Mouse (Mus musculus) thymus, adult 2 months (tissue): ENCODE measurements around the gene Gli3.

ENCODE experiments used
- CTCF ChIP-seq: fragments of 200-500 bp; IDR thresholded peaks from 2 replicates; pipeline ENCODE4 v1.5.1; 2012; ENCODE audit warnings: mild to moderate bottlenecking, control low read depth, low read length, moderate library complexity, borderline replicate concordance; ENCODE audit not compliant: control insufficient read depth, poor library complexity, insufficient read depth; ENCODE audit errors: extremely low read depth
- POLR2A ChIP-seq: fragments of 200-500 bp; IDR thresholded peaks from 2 replicates; pipeline ENCODE4 v1.6.1; 2012; ENCODE audit warnings: mild to moderate bottlenecking, low read length, control low read depth, moderate library complexity; ENCODE audit not compliant: control insufficient read depth, poor library complexity, insufficient read depth; ENCODE audit errors: extremely low read depth

DNA sequence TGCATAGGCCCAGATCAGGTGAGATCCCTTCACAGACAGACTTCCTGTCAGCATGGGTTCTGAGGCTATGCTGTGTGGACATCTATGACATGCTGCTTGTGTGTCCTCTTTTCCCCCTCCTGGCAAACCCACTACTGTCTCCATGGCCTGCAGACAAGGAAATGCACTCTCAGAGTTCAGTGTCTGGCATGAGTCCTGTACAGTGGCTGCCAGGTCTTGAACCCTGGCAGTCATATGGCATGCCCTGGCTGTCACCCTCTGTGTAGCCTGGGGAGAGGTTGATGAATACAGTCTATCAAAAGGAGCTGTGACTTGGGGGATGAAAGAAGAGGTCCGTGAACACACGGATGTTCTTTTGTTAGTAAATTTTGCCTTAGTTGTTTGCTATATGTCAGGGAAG lies 57.3 kb downstream of the Gli3 start:
- TF ChIP-seq CTCF (no peak), POLR2A (no peak)
